Mouse (Mus musculus) midbrain, embryonic 11.5 days (tissue): ENCODE results near the gene Olfr1417. TPM values are rescaled to one million over a fixed set of nuclear protein-coding genes. Genes with fewer than 3 reads are reported as not detected.
A peak's percentile ranks its signal among the peaks of the same experiment; 100 is the strongest.

Experiments
- ATAC-seq: fragments of 200-750 bp; cut with Nextera tagmentation; 2 replicates; pipeline ENCODE4 v1.8.0; 2017; ENCODE audit warnings: moderate TSS enrichment, moderate library complexity; ENCODE audit not compliant: low FRiP score
- DNase-seq: peaks from one replicate; pipeline ENCODE4 v3.0.0; 2015; ENCODE audit warnings: low spot score; ENCODE audit errors: missing footprints
- H3K27ac ChIP-seq: fragments of 300-500 bp; sonication (generic); 2 replicates; pipeline ENCODE4 v1.5.1; 2014; ENCODE audit warnings: low read depth, low read length
- H3K27me3 ChIP-seq: fragments of 300-500 bp; sonication (generic); 2 replicates; pipeline ENCODE4 v1.6.1; 2014; ENCODE audit warnings: mild to moderate bottlenecking, low read length, moderate library complexity, mixed read lengths; ENCODE audit not compliant: control insufficient read depth, insufficient read depth
- H3K36me3 ChIP-seq: fragments of 300-500 bp; sonication (generic); 2 replicates; pipeline ENCODE4 v1.6.1; 2014; ENCODE audit warnings: mild to moderate bottlenecking, low read length, moderate library complexity, mixed read lengths; ENCODE audit not compliant: control insufficient read depth, insufficient read depth
- H3K4me1 ChIP-seq: fragments of 300-500 bp; sonication (generic); 2 replicates; pipeline ENCODE4 v1.6.1; 2014; ENCODE audit warnings: low read length; ENCODE audit not compliant: control insufficient read depth, insufficient read depth
- H3K4me2 ChIP-seq: fragments of 300-500 bp; sonication (generic); 2 replicates; pipeline ENCODE4 v1.6.1; 2014; ENCODE audit warnings: mild to moderate bottlenecking, moderate library complexity
- H3K4me3 ChIP-seq: fragments of 300-500 bp; sonication (generic); 2 replicates; pipeline ENCODE4 v1.5.1; 2014; ENCODE audit warnings: low read depth, low read length
- H3K9ac ChIP-seq: fragments of 300-500 bp; sonication (generic); 2 replicates; pipeline ENCODE4 v1.6.1; 2014; ENCODE audit warnings: low read length
- H3K9me3 ChIP-seq: fragments of 300-500 bp; sonication (generic); 2 replicates; pipeline ENCODE4 v1.6.1; 2016; ENCODE audit warnings: low read length; ENCODE audit not compliant: control insufficient read depth
- WGBS: fragments of 180-500 bp; shearing (Covaris S2); extraction: QIAGEN DNeasy Blood & Tissue Kit; methylation state at CpG from one replicate; pipeline ENCODE4 v1.1.7; 2014; 5-methylcytosine and 5-hydroxymethylcytosine counted together
- polyA plus RNA-seq: library from polyadenylated mRNA; unstranded; fragments of >200 nt; fragmentation: Nextera tagmentation; extraction: Ambion mirVana; gene quantifications from 2 replicates; pipeline ENCODE4 v1.2.1, GENCODE M21; 2014

The Olfr1417 gene
- polyA plus RNA-seq, 1 experiment from 2014 or later: not detected

- H3K9me3 ChIP-seq: no peaks in the 10 kb centered on the region
- DNase-seq (peak; percentile 98), ATAC-seq (peak; percentile 66; the same call in 1 of the 2 replicates)
- peaks cover 3% of the 10 kb centered on the region; the same call in 1 of the 2 replicates for H3K36me3 ChIP-seq
- H3K4me3 ChIP-seq: no peak overlapping the region
- no peak overlapping the region for H3K27ac ChIP-seq
- H3K4me2 ChIP-seq: no peak overlapping the region
- 59% methylated on average over 7 of the region's 7 CpGs for WGBS
- no peak overlapping the region for H3K9ac ChIP-seq
- no peaks in the 10 kb centered on the region for H3K4me1 ChIP-seq
- H3K27me3 ChIP-seq: no peaks in the 10 kb centered on the region
Measured at GRCm38 (mm10) chr19:11777191-11777865, 61.7 kb downstream of the Olfr1417 start.

Other genes with a start within 250 kb of the Olfr1417 start
- 2.8 and 4.5 TPM in 2 replicates for gene Ms4a6d, start 234.4 kb downstream of the Olfr1417 start, polyA plus RNA-seq
- not detected in 2 replicates for gene Ms4a2, start 215.5 kb downstream of the Olfr1417 start, polyA plus RNA-seq
- gene Ms4a3, start 198.4 kb downstream of the Olfr1417 start, polyA plus RNA-seq: 0.14 TPM in 1 of 2 replicates, not detected in the other
- not detected in 2 replicates for gene Oosp2, start 178.7 kb downstream of the Olfr1417 start, polyA plus RNA-seq
- not detected in 2 replicates for gene Oosp1, start 148.1 kb downstream of the Olfr1417 start, polyA plus RNA-seq
- not detected in 2 replicates for gene Oosp3, start 142.2 kb downstream of the Olfr1417 start, polyA plus RNA-seq
- not detected in 2 replicates for gene Gif, start 91.7 kb downstream of the Olfr1417 start, polyA plus RNA-seq
- gene Mrpl16, start 68.8 kb downstream of the Olfr1417 start, polyA plus RNA-seq: 57.2 and 60.8 TPM in 2 replicates
- 19.5 and 23.1 TPM in 2 replicates for gene Stx3, start 19.8 kb downstream of the Olfr1417 start, polyA plus RNA-seq
- not detected in 2 replicates for gene Olfr1418, start 21.8 kb upstream of the Olfr1417 start, polyA plus RNA-seq
- gene Olfr1419, start 35.9 kb upstream of the Olfr1417 start, polyA plus RNA-seq: not detected in 2 replicates
- gene Olfr1420, start 47.3 kb upstream of the Olfr1417 start, polyA plus RNA-seq: 0.08 TPM in 1 of 2 replicates, not detected in the other
- gene Patl1, start 73.2 kb upstream of the Olfr1417 start, polyA plus RNA-seq: 30.2 and 30.3 TPM in 2 replicates
- 5.3 and 6.0 TPM in 2 replicates for gene Osbp, start 126.7 kb upstream of the Olfr1417 start, polyA plus RNA-seq
- 0.03 TPM in 1 of 2 replicates, not detected in the other for gene Olfr1423, start 202.1 kb upstream of the Olfr1417 start, polyA plus RNA-seq
- gene Olfr1424, start 223.5 kb upstream of the Olfr1417 start, polyA plus RNA-seq: not detected in 2 replicates
- not detected in 2 replicates for gene Olfr1425, start 238.5 kb upstream of the Olfr1417 start, polyA plus RNA-seq